Mouse (Mus musculus) ES-Bruce4 (cell line): ENCODE data around the gene Pappa.

ENCODE experiments used
- CTCF ChIP-seq: IDR thresholded peaks from one replicate; pipeline ENCODE4 v1.8.1; 2011; ENCODE audit warnings: low read depth, low read length
- EP300 ChIP-seq: IDR thresholded peaks from 2 replicates; pipeline ENCODE4 v1.6.1; 2011; ENCODE audit warnings: low read depth, low read length; ENCODE audit not compliant: insufficient read depth
- POLR2A ChIP-seq: IDR thresholded peaks from one replicate; pipeline ENCODE4 v1.8.1; 2011; ENCODE audit warnings: low read length; ENCODE audit not compliant: insufficient read depth

- no peak for TF ChIP-seq CTCF
- no peak for TF ChIP-seq EP300
- TF ChIP-seq POLR2A, result no peak
Observed at GRCm38 (mm10) chr4:65123741-65124224, at the start of gene Pappa.
